Mouse (Mus musculus): ENCODE measurements around the gene Nudt3.

DNA sequence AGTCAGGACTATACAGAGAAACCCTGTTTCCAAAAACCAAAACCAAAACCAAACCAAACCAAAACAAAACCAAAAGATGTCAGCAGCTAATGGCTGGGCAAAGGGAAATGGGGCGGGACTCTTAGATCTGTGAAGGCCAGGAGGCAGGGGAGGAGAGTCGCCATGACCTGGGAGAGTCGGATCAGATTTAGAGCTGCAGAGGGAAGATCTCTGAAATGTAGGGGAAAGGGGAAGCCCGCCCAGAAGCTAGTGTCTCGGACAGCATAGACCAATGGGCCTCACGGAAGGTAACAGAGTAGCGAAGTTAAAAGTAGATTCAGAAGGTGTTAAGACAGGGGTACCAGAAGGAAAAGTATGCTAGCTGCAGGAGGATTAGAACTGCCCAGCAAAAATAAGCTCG lies 52.0 kb downstream of the Nudt3 start:
- no peak for TF ChIP-seq CTCF (IDR thresholded peaks at IDR 0.05; ENCODE audit: low read depth, low read length)
- no peak for TF ChIP-seq GATA1 (IDR thresholded peaks at IDR 0.05; ENCODE audit: borderline replicate concordance, low read length)
- no peak for TF ChIP-seq TAL1 (conservative IDR thresholded peaks at IDR 0.05; ENCODE audit: low read depth, low read length)
- no peak for TF ChIP-seq GATA2 (IDR thresholded peaks at IDR 0.05; ENCODE audit: borderline replicate concordance, low read depth, low read length)
- TF ChIP-seq POLR2AphosphoS5 (IDR thresholded peaks at IDR 0.05; ENCODE audit: insufficient replicate concordance, low read depth, low read length), result no peak

Data from G1E (cell line).